Mouse (Mus musculus): ENCODE results near the gene Usp18. TPM values are rescaled to one million over a fixed set of nuclear protein-coding genes. Genes with fewer than 3 reads are reported as not detected.
A peak's percentile ranks its signal among the peaks of the same experiment; 100 is the strongest.

Usp18 gene
- polyA plus RNA-seq, 2 experiments = 2.9 to 5.4 TPM

DNA sequence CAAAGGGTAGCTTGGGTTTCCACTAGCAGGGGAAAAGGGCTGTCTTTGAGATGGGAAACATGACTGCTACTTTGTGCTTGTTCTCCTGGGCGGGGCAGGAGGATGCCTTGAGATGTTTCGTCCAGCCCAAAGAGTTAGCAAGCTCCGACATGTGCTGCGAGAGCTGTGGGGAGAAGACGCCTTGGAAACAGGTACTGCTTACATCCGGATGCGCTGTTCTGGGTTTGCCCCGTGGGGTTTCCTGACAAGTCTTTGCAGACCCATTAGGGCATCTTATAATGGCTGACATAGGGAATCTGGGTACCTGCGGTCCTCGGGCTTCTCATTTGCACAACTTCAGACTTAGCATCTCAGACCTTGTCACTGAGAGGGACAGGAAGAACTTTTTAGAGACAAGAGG lies 16.3 kb downstream of the Usp18 start:
- H3K36me3 ChIP-seq (replicated peaks; ENCODE audit: control insufficient read depth, insufficient read depth, low read depth) = no peaks in the 10 kb centered on the region
- WGBS (ENCODE audit: insufficient replicate concordance) = 79% methylated on average over 10 of the region's 10 CpGs
- DNase-seq (ENCODE audit: low read depth in 3 of 3, low spot score in 3 of 3) = no peak
- H3K9me3 ChIP-seq (ENCODE audit: control insufficient read depth, low read length) = no peaks in the 10 kb centered on the region; the same call in 1 of the 2 replicates
- H3K4me1 ChIP-seq (replicated peaks; ENCODE audit: control insufficient read depth in 2 of 2, insufficient read depth in 2 of 2, low read length in 1 of 2) = no peaks in the 10 kb centered on the region
- no peak overlapping the region for H3K9ac ChIP-seq (replicated peaks)
- H3K27me3 ChIP-seq (ENCODE audit: control insufficient read depth, insufficient read depth, low read length) = no peaks in the 10 kb centered on the region
- TF ChIP-seq EP300 (IDR thresholded peaks at IDR 0.05; ENCODE audit: low read depth) (no peak), CTCF (IDR thresholded peaks at IDR 0.05; ENCODE audit: low read depth) (no peak)
- no peak for ATAC-seq (ENCODE audit: insufficient read depth)
- H3K4me3 ChIP-seq (ENCODE audit: insufficient read depth in 1 of 2, low read depth in 2 of 2, low read length in 2 of 2) = no peak overlapping the region
- no peak overlapping the region for H3K27ac ChIP-seq
- H3K4me2 ChIP-seq (ENCODE audit: low read depth) = no peak overlapping the region

- Histone ChIP-seq H3K4me2 (ENCODE audit: low read depth) (no peak overlapping the region), H3K27ac (no peak overlapping the region), H3K4me1 (replicated peaks; ENCODE audit: control insufficient read depth in 2 of 2, insufficient read depth in 2 of 2, low read length in 1 of 2) (no peaks in the 10 kb centered on the region), H3K36me3 (replicated peaks; ENCODE audit: control insufficient read depth, insufficient read depth, low read depth) (no peaks in the 10 kb centered on the region), H3K9me3 (ENCODE audit: control insufficient read depth, low read length) (no peaks in the 10 kb centered on the region; the same call in 1 of the 2 replicates), H3K4me3 (ENCODE audit: insufficient read depth in 1 of 2, low read depth in 2 of 2, low read length in 2 of 2) (no peak overlapping the region), H3K27me3 (ENCODE audit: control insufficient read depth, insufficient read depth, low read length) (no peaks in the 10 kb centered on the region), H3K9ac (replicated peaks) (no peak overlapping the region)
- WGBS (ENCODE audit: insufficient replicate concordance) = 74% methylated on average over 11 of the region's 11 CpGs
- no peak for DNase-seq (ENCODE audit: low read depth in 3 of 3, low spot score in 3 of 3)
- ATAC-seq (ENCODE audit: insufficient read depth) = no peak
- TF ChIP-seq EP300 (IDR thresholded peaks at IDR 0.05; ENCODE audit: low read depth) = no peak
- no peak for TF ChIP-seq CTCF (IDR thresholded peaks at IDR 0.05; ENCODE audit: low read depth)
Observed at GRCm38 (mm10) chr6:121262496-121262895, 16.8 kb downstream of the Usp18 start.

GRCm38 (mm10) chr6:121270156-121270555 lies 24.4 kb downstream of the Usp18 start:
- Histone ChIP-seq H3K9ac (replicated peaks) (no peak overlapping the region), H3K36me3 (replicated peaks; ENCODE audit: control insufficient read depth, insufficient read depth, low read depth) (no peaks in the 10 kb centered on the region), H3K27ac (no peak overlapping the region), H3K27me3 (ENCODE audit: control insufficient read depth, insufficient read depth, low read length) (no peaks in the 10 kb centered on the region), H3K4me3 (ENCODE audit: insufficient read depth in 1 of 2, low read depth in 2 of 2, low read length in 2 of 2) (no peak overlapping the region), H3K4me2 (ENCODE audit: low read depth) (no peak overlapping the region), H3K9me3 (ENCODE audit: control insufficient read depth, low read length) (no peaks in the 10 kb centered on the region), H3K4me1 (replicated peaks; ENCODE audit: control insufficient read depth in 2 of 2, insufficient read depth in 2 of 2, low read length in 1 of 2) (no peaks in the 10 kb centered on the region; a peak in 1 of 4 replicates)
- DNase-seq (ENCODE audit: low read depth in 3 of 3, low spot score in 3 of 3) (no peak), ATAC-seq (ENCODE audit: insufficient read depth) (no peak)
- TF ChIP-seq EP300 (IDR thresholded peaks at IDR 0.05; ENCODE audit: low read depth) = no peak
- TF ChIP-seq CTCF (IDR thresholded peaks at IDR 0.05; ENCODE audit: low read depth) = no peak
- WGBS (ENCODE audit: insufficient replicate concordance) = 58% methylated on average over 6 of the region's 6 CpGs

DNA sequence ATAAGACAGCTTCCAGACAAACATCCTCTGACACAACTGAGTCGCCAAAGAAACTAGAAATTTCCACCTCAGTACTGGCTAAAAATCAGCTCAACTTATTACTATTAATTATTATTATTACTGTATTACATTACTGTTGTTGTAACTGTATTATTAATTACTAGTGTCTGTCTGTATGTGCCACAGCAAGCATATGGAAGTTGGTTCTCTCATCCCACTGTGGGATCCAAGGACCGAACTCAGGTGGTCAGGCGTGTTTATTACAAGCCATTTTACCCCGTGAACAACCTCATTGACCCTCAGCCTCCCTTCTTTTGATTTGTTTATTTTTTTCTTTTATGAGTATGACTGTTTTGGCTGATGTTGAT lies 26.0 kb downstream of the Usp18 start:
- Histone ChIP-seq H3K4me2 (ENCODE audit: low read depth) (peak overlapping the region; percentile 96), H3K9ac (replicated peaks) (no peak overlapping the region), H3K4me3 (ENCODE audit: insufficient read depth in 1 of 2, low read depth in 2 of 2, low read length in 2 of 2) (peak overlapping the region in 1 of 2 experiments; percentile 75; a peak in 2 of 4 replicates), H3K36me3 (replicated peaks; ENCODE audit: control insufficient read depth, insufficient read depth, low read depth) (no peaks in the 10 kb centered on the region), H3K27me3 (ENCODE audit: control insufficient read depth, insufficient read depth, low read length) (no peaks in the 10 kb centered on the region), H3K9me3 (ENCODE audit: control insufficient read depth, low read length) (no peaks in the 10 kb centered on the region), H3K27ac (no peak overlapping the region), H3K4me1 (replicated peaks; ENCODE audit: control insufficient read depth in 2 of 2, insufficient read depth in 2 of 2, low read length in 1 of 2) (no peaks in the 10 kb centered on the region; a peak in 1 of 4 replicates)
- ATAC-seq (ENCODE audit: insufficient read depth) (peak; percentile 11; the same call in 1 of the 2 replicates), DNase-seq (ENCODE audit: low read depth in 3 of 3, low spot score in 3 of 3) (no peak)
- WGBS (ENCODE audit: insufficient replicate concordance) = 10% methylated on average over 4 of the region's 4 CpGs
- TF ChIP-seq CTCF (IDR thresholded peaks at IDR 0.05; ENCODE audit: low read depth) (no peak), EP300 (IDR thresholded peaks at IDR 0.05; ENCODE audit: low read depth) (no peak)

- Histone ChIP-seq H3K4me1 (replicated peaks; ENCODE audit: control insufficient read depth in 2 of 2, insufficient read depth in 2 of 2, low read length in 1 of 2) (no peaks in the 10 kb centered on the region; a peak in 1 of 4 replicates), H3K9me3 (ENCODE audit: control insufficient read depth, low read length) (no peaks in the 10 kb centered on the region), H3K4me2 (ENCODE audit: low read depth) (peak overlapping the region; percentile 96), H3K27ac (no peak overlapping the region), H3K27me3 (ENCODE audit: control insufficient read depth, insufficient read depth, low read length) (no peaks in the 10 kb centered on the region), H3K36me3 (replicated peaks; ENCODE audit: control insufficient read depth, insufficient read depth, low read depth) (no peaks in the 10 kb centered on the region), H3K4me3 (ENCODE audit: insufficient read depth in 1 of 2, low read depth in 2 of 2, low read length in 2 of 2) (peak overlapping the region; percentile 75 to 100), H3K9ac (replicated peaks) (peak overlapping the region; percentile 42)
- WGBS (ENCODE audit: insufficient replicate concordance) = 6% methylated on average over 17 of the region's 17 CpGs
- TF ChIP-seq EP300 (IDR thresholded peaks at IDR 0.05; ENCODE audit: low read depth) (no peak), CTCF (IDR thresholded peaks at IDR 0.05; ENCODE audit: low read depth) (peak; percentile 92)
- DNase-seq (ENCODE audit: low read depth in 3 of 3, low spot score in 3 of 3) (peak; percentile 41 to 60 (median 51)), ATAC-seq (ENCODE audit: insufficient read depth) (peak; percentile 85)
Observed at GRCm38 (mm10) chr6:121272075-121272800, 26.5 kb downstream of the Usp18 start.
